Mouse (Mus musculus): Measurements from ENCODE around the gene Sema3f. TPM values are rescaled to one million over a fixed set of nuclear protein-coding genes. Genes with fewer than 3 reads are reported as not detected.

The Sema3f gene
- polyA plus RNA-seq, 1 experiment from 2014 or later: 22.1 TPM

DNA sequence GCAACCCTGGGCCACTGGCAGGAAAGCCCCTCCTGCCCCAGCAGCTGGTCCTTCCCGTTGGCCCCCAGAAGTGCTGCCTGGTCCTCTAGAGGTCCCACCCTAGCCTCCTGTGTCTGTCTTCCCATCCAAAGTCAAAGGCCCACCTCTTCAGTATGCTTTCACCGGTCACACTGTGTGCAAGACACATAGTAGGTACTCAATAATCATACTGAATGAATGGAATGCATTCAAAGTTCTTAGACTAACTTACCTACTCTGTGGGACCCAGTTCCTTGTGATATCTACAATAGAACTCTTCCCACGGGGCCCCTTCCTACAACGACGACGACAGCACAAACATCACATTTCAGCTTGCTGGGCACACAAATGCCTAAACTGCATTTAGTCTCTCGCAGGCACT lies 45.0 kb downstream of the Sema3f start:
- Histone ChIP-seq H3K4me1 (ENCODE audit: insufficient read depth) (peaks cover 12% of the 10 kb centered on the region; the same call in 1 of the 2 replicates), H3K9ac (no peak overlapping the region), H3K4me2 (no peak overlapping the region), H3K36me3 (ENCODE audit: insufficient read depth) (no peaks in the 10 kb centered on the region), H3K4me3 (ENCODE audit: low read depth, low read length) (no peak overlapping the region), H3K27ac (ENCODE audit: low read depth) (no peak overlapping the region), H3K9me3 (ENCODE audit: low read depth, low read length) (no peaks in the 10 kb centered on the region), H3K27me3 (ENCODE audit: insufficient read depth, low read length) (peaks cover 21% of the 10 kb centered on the region)
- no peak for DNase-seq
- no peak for TF ChIP-seq CTCF (IDR thresholded peaks at IDR 0.05; ENCODE audit: low read depth)
- ATAC-seq (ENCODE audit: insufficient read depth): no peak
- WGBS: 75% methylated on average over 7 of the region's 7 CpGs

- DNase-seq (no peak), ATAC-seq (ENCODE audit: insufficient read depth) (no peak)
- Histone ChIP-seq H3K27ac (ENCODE audit: low read depth) (no peak overlapping the region), H3K4me3 (ENCODE audit: low read depth, low read length) (no peak overlapping the region), H3K4me2 (no peak overlapping the region), H3K36me3 (ENCODE audit: insufficient read depth) (no peaks in the 10 kb centered on the region), H3K27me3 (ENCODE audit: insufficient read depth, low read length) (peaks cover 21% of the 10 kb centered on the region), H3K9ac (no peak overlapping the region), H3K9me3 (ENCODE audit: low read depth, low read length) (no peaks in the 10 kb centered on the region), H3K4me1 (ENCODE audit: insufficient read depth) (peaks cover 12% of the 10 kb centered on the region; the same call in 1 of the 2 replicates)
- 57% methylated on average over 9 of the region's 9 CpGs for WGBS
- TF ChIP-seq CTCF (IDR thresholded peaks at IDR 0.05; ENCODE audit: low read depth): no peak
Measured at GRCm38 (mm10) chr9:107663525-107663924, 46.8 kb downstream of the Sema3f start.

DNA sequence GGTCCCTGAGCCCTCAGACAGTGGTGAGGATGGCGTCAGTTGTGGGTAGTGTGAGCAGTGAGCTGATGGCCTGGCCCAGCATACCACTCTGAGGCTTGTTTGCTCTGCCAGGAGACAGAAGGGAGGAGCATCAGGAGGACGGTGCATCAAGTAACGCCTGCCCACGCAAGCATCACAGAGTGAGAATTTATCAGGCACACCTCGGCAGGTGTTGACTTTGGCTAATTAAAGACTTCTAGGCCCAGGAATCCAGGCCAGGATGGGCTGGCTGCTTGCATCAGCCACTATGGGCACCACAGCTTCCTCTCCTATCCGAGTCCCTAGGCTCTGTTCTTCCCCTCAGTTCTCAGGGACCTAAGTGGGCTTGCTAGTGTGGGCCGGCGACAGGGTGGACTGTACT lies 47.9 kb downstream of the Sema3f start:
- H3K36me3 ChIP-seq (ENCODE audit: insufficient read depth): no peaks in the 10 kb centered on the region
- H3K4me3 ChIP-seq (ENCODE audit: low read depth, low read length): no peak overlapping the region
- H3K9me3 ChIP-seq (ENCODE audit: low read depth, low read length): no peaks in the 10 kb centered on the region
- DNase-seq (no peak), ATAC-seq (ENCODE audit: insufficient read depth) (no peak)
- WGBS: 54% methylated on average over 8 of the region's 8 CpGs
- TF ChIP-seq CTCF (IDR thresholded peaks at IDR 0.05; ENCODE audit: low read depth): no peak
- no peak overlapping the region for H3K4me2 ChIP-seq
- peaks cover 21% of the 10 kb centered on the region for H3K27me3 ChIP-seq (ENCODE audit: insufficient read depth, low read length)
- no peak overlapping the region for H3K27ac ChIP-seq (ENCODE audit: low read depth)
- peaks cover 7% of the 10 kb centered on the region; the same call in 1 of the 2 replicates for H3K4me1 ChIP-seq (ENCODE audit: insufficient read depth)
- H3K9ac ChIP-seq: no peak overlapping the region

DNA sequence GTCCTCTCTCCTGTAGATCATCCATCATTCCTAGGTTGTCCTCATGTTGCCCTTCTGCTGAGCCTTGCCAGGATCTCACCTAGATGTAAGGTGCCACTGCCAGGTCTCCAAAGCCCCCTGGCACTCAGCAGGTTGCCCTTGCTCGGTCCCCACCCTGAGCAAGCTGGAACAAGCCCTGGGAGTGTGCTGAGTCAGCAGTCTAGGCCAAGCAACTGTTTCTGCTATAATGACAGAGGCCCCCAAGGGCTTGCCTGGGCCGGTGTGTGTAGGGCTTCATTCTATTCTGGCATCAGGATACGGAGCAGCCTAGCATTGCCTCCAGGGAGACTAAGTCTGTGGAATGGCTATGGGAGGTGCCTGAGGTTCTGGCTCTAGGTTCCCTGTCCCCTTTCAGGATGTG lies 49.5 kb downstream of the Sema3f start:
- Histone ChIP-seq H3K4me2 (no peak overlapping the region), H3K36me3 (ENCODE audit: insufficient read depth) (no peaks in the 10 kb centered on the region), H3K4me1 (ENCODE audit: insufficient read depth) (no peaks in the 10 kb centered on the region), H3K4me3 (ENCODE audit: low read depth, low read length) (no peak overlapping the region), H3K27me3 (ENCODE audit: insufficient read depth, low read length) (peaks cover 9% of the 10 kb centered on the region), H3K9me3 (ENCODE audit: low read depth, low read length) (no peaks in the 10 kb centered on the region), H3K27ac (ENCODE audit: low read depth) (no peak overlapping the region), H3K9ac (no peak overlapping the region)
- ATAC-seq (ENCODE audit: insufficient read depth): no peak
- TF ChIP-seq CTCF (IDR thresholded peaks at IDR 0.05; ENCODE audit: low read depth): no peak
- no peak for DNase-seq
- WGBS: 64% methylated on average over 3 of the region's 3 CpGs

- no peaks in the 10 kb centered on the region for H3K4me1 ChIP-seq (ENCODE audit: insufficient read depth)
- no peak for TF ChIP-seq CTCF (IDR thresholded peaks at IDR 0.05; ENCODE audit: low read depth)
- H3K4me3 ChIP-seq (ENCODE audit: low read depth, low read length): no peak overlapping the region
- no peak overlapping the region for H3K4me2 ChIP-seq
- 88% methylated on average over 3 of the region's 3 CpGs for WGBS
- H3K9ac ChIP-seq: no peak overlapping the region
- no peaks in the 10 kb centered on the region for H3K9me3 ChIP-seq (ENCODE audit: low read depth, low read length)
- no peak for ATAC-seq (ENCODE audit: insufficient read depth)
- H3K27ac ChIP-seq (ENCODE audit: low read depth): no peak overlapping the region
- H3K36me3 ChIP-seq (ENCODE audit: insufficient read depth): no peaks in the 10 kb centered on the region
- no peak for DNase-seq
- H3K27me3 ChIP-seq (ENCODE audit: insufficient read depth, low read length): peaks cover 1% of the 10 kb centered on the region; the same call in 1 of the 2 replicates
Measured at GRCm38 (mm10) chr9:107659961-107660360, 50.3 kb downstream of the Sema3f start.

DNA sequence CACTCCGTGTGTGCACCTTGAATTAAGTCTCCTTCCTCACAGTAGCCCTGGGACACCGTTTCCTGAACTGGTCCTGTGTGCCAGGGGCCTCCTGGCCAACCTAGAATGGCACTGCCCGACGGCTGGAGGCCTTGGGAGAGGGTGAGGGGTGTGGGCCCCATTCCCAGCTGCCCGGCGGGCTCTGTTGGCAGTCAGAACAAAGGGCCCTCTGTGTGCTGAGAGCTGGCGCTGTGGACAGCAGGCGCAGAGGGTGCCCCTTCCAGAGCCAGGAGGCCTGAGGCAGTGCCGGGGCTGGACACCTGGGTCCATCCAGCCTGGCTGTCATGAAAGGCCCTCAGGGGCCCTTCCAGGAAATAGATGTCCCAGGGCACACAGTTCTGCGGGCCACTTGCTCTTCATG lies 50.7 kb downstream of the Sema3f start:
- no peak overlapping the region for H3K4me2 ChIP-seq
- H3K9me3 ChIP-seq (ENCODE audit: low read depth, low read length): no peaks in the 10 kb centered on the region
- DNase-seq: no peak
- 78% methylated on average over 10 of the region's 10 CpGs for WGBS
- no peak overlapping the region for H3K27ac ChIP-seq (ENCODE audit: low read depth)
- no peak for ATAC-seq (ENCODE audit: insufficient read depth)
- no peak overlapping the region for H3K4me3 ChIP-seq (ENCODE audit: low read depth, low read length)
- no peak for TF ChIP-seq CTCF (IDR thresholded peaks at IDR 0.05; ENCODE audit: low read depth)
- H3K4me1 ChIP-seq (ENCODE audit: insufficient read depth): no peaks in the 10 kb centered on the region
- H3K9ac ChIP-seq: no peak overlapping the region
- no peaks in the 10 kb centered on the region for H3K36me3 ChIP-seq (ENCODE audit: insufficient read depth)
- H3K27me3 ChIP-seq (ENCODE audit: insufficient read depth, low read length): no peaks in the 10 kb centered on the region

GRCm38 (mm10) chr9:107658096-107658495 lies 52.2 kb downstream of the Sema3f start:
- no peak overlapping the region for H3K4me3 ChIP-seq (ENCODE audit: low read depth, low read length)
- DNase-seq (no peak), ATAC-seq (ENCODE audit: insufficient read depth) (no peak)
- no peak overlapping the region for H3K9ac ChIP-seq
- H3K9me3 ChIP-seq (ENCODE audit: low read depth, low read length): no peaks in the 10 kb centered on the region
- no peaks in the 10 kb centered on the region for H3K4me1 ChIP-seq (ENCODE audit: insufficient read depth)
- no peak overlapping the region for H3K27ac ChIP-seq (ENCODE audit: low read depth)
- WGBS: 77% methylated on average over 6 of the region's 6 CpGs
- no peaks in the 10 kb centered on the region for H3K27me3 ChIP-seq (ENCODE audit: insufficient read depth, low read length)
- TF ChIP-seq CTCF (IDR thresholded peaks at IDR 0.05; ENCODE audit: low read depth): no peak
- no peaks in the 10 kb centered on the region for H3K36me3 ChIP-seq (ENCODE audit: insufficient read depth)
- no peak overlapping the region for H3K4me2 ChIP-seq

DNA sequence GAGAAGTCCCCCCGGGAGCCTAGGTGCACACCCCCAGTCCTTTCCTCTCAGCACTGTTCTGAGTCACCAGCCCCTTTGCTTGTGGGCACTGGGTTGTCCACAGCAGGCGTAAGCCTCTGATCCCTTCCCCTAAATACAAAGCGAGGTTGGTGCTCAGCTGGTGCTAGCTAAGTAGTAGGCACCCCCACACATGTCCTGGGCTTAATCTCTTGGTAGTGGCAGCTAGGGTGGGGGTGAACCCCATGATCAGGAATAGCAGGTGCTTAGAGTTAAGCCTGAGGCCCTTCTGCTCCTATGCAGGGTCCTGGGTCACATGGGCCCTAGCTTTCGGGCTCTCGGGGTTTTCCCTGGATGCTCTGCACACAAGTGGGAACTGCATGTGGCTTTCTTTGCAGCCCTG lies 53.1 kb downstream of the Sema3f start:
- ATAC-seq (ENCODE audit: insufficient read depth) (no peak), DNase-seq (no peak)
- Histone ChIP-seq H3K9ac (no peak overlapping the region), H3K27ac (ENCODE audit: low read depth) (no peak overlapping the region), H3K4me1 (ENCODE audit: insufficient read depth) (no peaks in the 10 kb centered on the region), H3K36me3 (ENCODE audit: insufficient read depth) (no peaks in the 10 kb centered on the region), H3K9me3 (ENCODE audit: low read depth, low read length) (no peaks in the 10 kb centered on the region), H3K4me3 (ENCODE audit: low read depth, low read length) (no peak overlapping the region), H3K4me2 (no peak overlapping the region), H3K27me3 (ENCODE audit: insufficient read depth, low read length) (no peaks in the 10 kb centered on the region)
- WGBS: 80% methylated on average over 5 of the region's 5 CpGs
- TF ChIP-seq CTCF (IDR thresholded peaks at IDR 0.05; ENCODE audit: low read depth): no peak

All from lung, embryonic 14.5 days (tissue).